Mouse (Mus musculus) spleen, adult 18-20 months (tissue): ENCODE data around the gene Sgms1.
A peak's percentile ranks its signal among the peaks of the same experiment; 100 is the strongest.

Experiments
- DNase-seq, 2 experiments: peaks; one replicate each; pipeline ENCODE4 v3.0.0; 2022; ENCODE audit warnings: mixed read lengths in 2 of 2

Gene Sgms1

GRCm38 (mm10) chr19:32262805-32263572 is 126.5 kb downstream of the Sgms1 start:
- DNase-seq, result no peak

- DNase-seq, result no peak
Measured at GRCm38 (mm10) chr19:32260869-32261688, 128.4 kb downstream of the Sgms1 start.

GRCm38 (mm10) chr19:32259830-32260229 is 129.7 kb downstream of the Sgms1 start:
- no peak for DNase-seq

- DNase-seq, result no peak
Measured at GRCm38 (mm10) chr19:32259048-32259447, 130.5 kb downstream of the Sgms1 start.

- DNase-seq, result no peak
Measured at GRCm38 (mm10) chr19:32258146-32258545, 131.4 kb downstream of the Sgms1 start.

- DNase-seq, result no peak
Measured at GRCm38 (mm10) chr19:32257616-32258015, 131.9 kb downstream of the Sgms1 start.

GRCm38 (mm10) chr19:32256706-32257415 is 132.7 kb downstream of the Sgms1 start:
- no peak for DNase-seq

GRCm38 (mm10) chr19:32255429-32256185 is 133.9 kb downstream of the Sgms1 start:
- no peak for DNase-seq

GRCm38 (mm10) chr19:32254739-32255344 is 134.7 kb downstream of the Sgms1 start:
- DNase-seq, result peak; percentile 70 to 76

- DNase-seq, result no peak
Measured at GRCm38 (mm10) chr19:32254204-32254603, 135.3 kb downstream of the Sgms1 start.

GRCm38 (mm10) chr19:32252987-32253386 is 136.5 kb downstream of the Sgms1 start:
- DNase-seq, result no peak

- DNase-seq, result no peak
Measured at GRCm38 (mm10) chr19:32252451-32252850, 137.1 kb downstream of the Sgms1 start.

- no peak for DNase-seq
Measured at GRCm38 (mm10) chr19:32249181-32250130, 140.1 kb downstream of the Sgms1 start.

- DNase-seq, result no peak
Measured at GRCm38 (mm10) chr19:32244881-32245280, 144.6 kb downstream of the Sgms1 start.

GRCm38 (mm10) chr19:32243246-32243645 is 146.3 kb downstream of the Sgms1 start:
- DNase-seq, result no peak

GRCm38 (mm10) chr19:32242153-32242552 is 147.4 kb downstream of the Sgms1 start:
- no peak for DNase-seq

- DNase-seq, result no peak
Measured at GRCm38 (mm10) chr19:32240417-32240990, 149.0 kb downstream of the Sgms1 start.

- no peak for DNase-seq
Measured at GRCm38 (mm10) chr19:32239925-32240324, 149.6 kb downstream of the Sgms1 start.

GRCm38 (mm10) chr19:32239459-32239792 is 150.1 kb downstream of the Sgms1 start:
- no peak for DNase-seq

- DNase-seq, result no peak
Measured at GRCm38 (mm10) chr19:32238722-32239458, 150.6 kb downstream of the Sgms1 start.
